Comparison of ENCODE assay signal across 9 mouse cellular contexts in genomic region chr10:80566375-80567092, GRCm38 (mm10). TPM values are rescaled to one million over a fixed set of nuclear protein-coding genes. Genes with fewer than 3 reads are reported as not detected.
DNase-seq lines count a peak whose midpoint lies in the region; ATAC-seq and TF ChIP-seq lines count a peak whose summit lies in the region.
"Had no signal": no experiment of that assay in that cellular context is flagged by ENCODE, and none has a peak within 500 bp of the region (broad histone marks: within the 10 kb centered on the region; RNA-seq: fewer than 3 reads in every experiment).

No protein-coding gene starts in this region.

- no peak overlapping the region for H3K9ac ChIP-seq in MEL (ENCODE audit: control insufficient read depth, low read depth, low read length, poor library complexity, severe bottlenecking)
- 0 out of 2 replicates have a peak overlapping the region, but pooled peaks have one; percentile 10 for H3K9ac ChIP-seq in forebrain, embryonic 14.5 days (ENCODE audit: low read length)

- peak overlapping the region; percentile 30 for H3K4me2 ChIP-seq in forebrain, embryonic 14.5 days (ENCODE audit: low read length)

- WGBS in forebrain, embryonic 14.5 days: 12% methylated on average over 17 of the region's 17 CpGs

- no peak for TF ChIP-seq EP300 in MEL (IDR thresholded peaks at IDR 0.05; ENCODE audit: low read depth in 1 of 2, low read length in 2 of 2)

- H3K36me3 ChIP-seq in MEL (ENCODE audit: control insufficient read depth in 1 of 2, insufficient read depth in 2 of 2, low read length in 2 of 2): peaks cover 0 to 9% of the 10 kb centered on the region in 2 experiments; a peak in 2 of 4 replicates
- peaks cover 9% of the 10 kb centered on the region; the same call in 1 of the 2 replicates for H3K36me3 ChIP-seq in forebrain, embryonic 14.5 days (ENCODE audit: control insufficient read depth, insufficient read depth, low read length)

- peaks cover 0 to 17% of the 10 kb centered on the region in 2 experiments; a peak in 3 of 4 replicates for H3K4me1 ChIP-seq in MEL (ENCODE audit: control insufficient read depth in 1 of 2, insufficient read depth in 2 of 2, low read length in 2 of 2)
- H3K4me1 ChIP-seq in forebrain, embryonic 14.5 days (ENCODE audit: control insufficient read depth, insufficient read depth, low read length): peaks cover 18% of the 10 kb centered on the region

- peak; percentile 75 for ATAC-seq in forebrain, embryonic 14.5 days

- H3K27me3 ChIP-seq in MEL (ENCODE audit: control insufficient read depth in 1 of 2, insufficient read depth in 2 of 2, low read length in 2 of 2): no peaks in the 10 kb centered on the region
- H3K27me3 ChIP-seq in forebrain, embryonic 14.5 days (replicated peaks; ENCODE audit: control insufficient read depth, insufficient read depth, low read length): no peaks in the 10 kb centered on the region

- peak; percentile 70 for TF ChIP-seq RAD21 in MEL (IDR thresholded peaks at IDR 0.05; ENCODE audit: low read depth, low read length)

- H3K4me3 ChIP-seq in MEL (ENCODE audit: control insufficient read depth in 1 of 2, insufficient read depth in 1 of 2, low read depth in 2 of 2, low read length in 2 of 2): no peak overlapping the region
- 0 out of 2 replicates have a peak overlapping the region, but pooled peaks have one; percentile 1 for H3K4me3 ChIP-seq in forebrain, embryonic 14.5 days (ENCODE audit: low read depth, low read length)

- peak; percentile 82 for DNase-seq in MEL (ENCODE audit: low read depth, low spot score)
- DNase-seq in cerebellum, adult 11 months: peak; percentile 86
- DNase-seq in forebrain, embryonic 14.5 days (ENCODE audit: low spot score): peak; percentile 89
- peak; percentile 92 for DNase-seq in heart, postnatal 4 days
- peak; percentile 89 to 91 for DNase-seq in layer of hippocampus, postnatal 14 days (ENCODE audit: low spot score in 2 of 2)
- DNase-seq in lung, postnatal 25 days (ENCODE audit: low spot score): peak; percentile 89
- DNase-seq in retina, postnatal 7 days (ENCODE audit: low read depth, low spot score): peak; percentile 75
- DNase-seq in thymus, postnatal 4 days: peak; percentile 96

- H3K9me3 ChIP-seq in MEL (replicated peaks; ENCODE audit: insufficient read depth, low read length): no peaks in the 10 kb centered on the region
- H3K9me3 ChIP-seq in forebrain, embryonic 14.5 days (replicated peaks; ENCODE audit: control insufficient read depth, low read length): no peaks in the 10 kb centered on the region

- peak; percentile 85 to 93 (median 91) for TF ChIP-seq CTCF in MEL (IDR thresholded peaks at IDR 0.05 in 2 of 3, conservative IDR thresholded peaks at IDR 0.05 in 1 of 3; ENCODE audit: control insufficient read depth in 1 of 3, insufficient read depth in 1 of 3, low read depth in 2 of 3, low read length in 3 of 3, poor library complexity in 1 of 3, severe bottlenecking in 1 of 3)

- no peak overlapping the region for H3K27ac ChIP-seq in MEL (ENCODE audit: control insufficient read depth, low read depth, low read length)
- H3K27ac ChIP-seq in forebrain, embryonic 14.5 days (ENCODE audit: low read depth, low read length): peak overlapping the region; percentile 71
- H3K27ac ChIP-seq: macrophage had no signal

- TF ChIP-seq POLR2A in MEL (IDR thresholded peaks at IDR 0.05; ENCODE audit: control insufficient read depth in 1 of 2, insufficient read depth in 1 of 2, low read depth in 1 of 2, low read length in 2 of 2, poor library complexity in 1 of 2): no peak

- peaks cover 29% of the 10 kb centered on the region for H3K79me2 ChIP-seq in MEL (ENCODE audit: control insufficient read depth, insufficient read depth, low read length, poor library complexity)

TF ChIP-seq in MEL, 35 proteins besides CTCF, POLR2A, EP300 and RAD21:
- TF ChIP-seq MAFK (IDR thresholded peaks at IDR 0.05; ENCODE audit: borderline replicate concordance, low read depth, low read length): no peak
- no peak for TF ChIP-seq TAL1 (IDR thresholded peaks at IDR 0.05; ENCODE audit: low read length)
- TF ChIP-seq ZC3H11A (IDR thresholded peaks at IDR 0.05; ENCODE audit: low read depth, low read length): peak; percentile 30; the same call in 1 of the 2 replicates
- no peak for TF ChIP-seq E2F4 (IDR thresholded peaks at IDR 0.05; ENCODE audit: borderline replicate concordance, low read depth, low read length)
- no peak for TF ChIP-seq NELFE (IDR thresholded peaks at IDR 0.05; ENCODE audit: low read depth, low read length)
- peak; percentile 59 for TF ChIP-seq SIN3A (IDR thresholded peaks at IDR 0.05; ENCODE audit: low read length)
- no peak for TF ChIP-seq TCF12 (IDR thresholded peaks at IDR 0.05; ENCODE audit: low read depth, low read length)
- no peak for TF ChIP-seq ZNF384 (IDR thresholded peaks at IDR 0.05; ENCODE audit: low read depth, low read length)
- TF ChIP-seq GATA1 (IDR thresholded peaks at IDR 0.05; ENCODE audit: low read depth, low read length): no peak
- no peak for TF ChIP-seq POLR2AphosphoS2 (IDR thresholded peaks at IDR 0.05; ENCODE audit: low read length)
- TF ChIP-seq CHD1 (IDR thresholded peaks at IDR 0.05; ENCODE audit: low read depth, low read length): no peak
- TF ChIP-seq ZMIZ1 (IDR thresholded peaks at IDR 0.05; ENCODE audit: low read depth, low read length): no peak
- TF ChIP-seq USF1 (IDR thresholded peaks at IDR 0.05; ENCODE audit: low read depth, low read length): no peak
- no peak for TF ChIP-seq HCFC1 (IDR thresholded peaks at IDR 0.05; ENCODE audit: low read depth, low read length)
- no peak for TF ChIP-seq GABPA (IDR thresholded peaks at IDR 0.05; ENCODE audit: low read depth, low read length)
- no peak for TF ChIP-seq UBTF (IDR thresholded peaks at IDR 0.05; ENCODE audit: borderline replicate concordance, insufficient read depth, low read depth, low read length)
- TF ChIP-seq MXI1 (IDR thresholded peaks at IDR 0.05; ENCODE audit: low read depth, low read length): no peak
- TF ChIP-seq MEF2A (IDR thresholded peaks at IDR 0.05; ENCODE audit: extremely low read depth, insufficient replicate concordance, low read depth, low read length, poor library complexity, severe bottlenecking): no peak
- no peak for TF ChIP-seq USF2 (IDR thresholded peaks at IDR 0.05; ENCODE audit: borderline replicate concordance in 1 of 2, insufficient read depth in 1 of 2, low read depth in 1 of 2, low read length in 2 of 2)
- peak; percentile 70; the same call in 1 of the 2 replicates for TF ChIP-seq MAZ (IDR thresholded peaks at IDR 0.05; ENCODE audit: low read depth, low read length)
- TF ChIP-seq POLR2AphosphoS5 (IDR thresholded peaks at IDR 0.05; ENCODE audit: borderline replicate concordance, low read depth, low read length): no peak
- no peak for TF ChIP-seq BHLHE40 (IDR thresholded peaks at IDR 0.05; ENCODE audit: borderline replicate concordance, low read depth, low read length)
- TF ChIP-seq NRF1 (IDR thresholded peaks at IDR 0.05; ENCODE audit: insufficient read depth, low read depth, low read length, poor library complexity, severe bottlenecking): no peak
- no peak for TF ChIP-seq MYB (IDR thresholded peaks at IDR 0.05; ENCODE audit: low read depth, low read length)
- no peak for TF ChIP-seq KAT2A (conservative IDR thresholded peaks at IDR 0.05; ENCODE audit: low read depth, low read length)
- TF ChIP-seq MYC (IDR thresholded peaks at IDR 0.05; ENCODE audit: low read depth, low read length): no peak
- peak; percentile 70 for TF ChIP-seq SMC3 (IDR thresholded peaks at IDR 0.05; ENCODE audit: low read depth, low read length)

RNA-seq across cellular contexts. Expression of gene Rexo1, which starts 5.2 kb away (rescaled TPM):
- 14.3 and 14.7 TPM in 2 replicates for total RNA-seq in MEL (2012; rRNA removed)
- polyA plus RNA-seq in MEL (2012; ENCODE audit: insufficient read depth in 1 of 2, insufficient read length in 2 of 2, low read depth in 1 of 2, low replicate concordance in 2 of 2, missing spikeins in 1 of 2): 10 to 100 TPM in 1 of 2 experiments, not detected in 1; 54.6 TPM
- 22.3 and 28.8 TPM in 2 replicates for polyA plus RNA-seq in forebrain, embryonic 14.5 days (2014; fragmentation: Nextera tagmentation; extraction: Ambion mirVana)
- 10 to 100 TPM; 22.4 to 26.2 TPM for total RNA-seq in heart, postnatal 4 days (2021)
- 10 to 100 TPM; 47.0 to 50.5 TPM for total RNA-seq in layer of hippocampus, postnatal 14 days (2021)

RNA-seq across cellular contexts. Expression of gene Klf16, which starts 10.6 kb away (rescaled TPM):
- total RNA-seq in MEL (2012; rRNA removed): 30.0 and 37.1 TPM in 2 replicates
- 10 to 100 TPM in 1 of 2 experiments, not detected in 1; 51.1 TPM for polyA plus RNA-seq in MEL (2012; ENCODE audit: insufficient read depth in 1 of 2, insufficient read length in 2 of 2, low read depth in 1 of 2, low replicate concordance in 2 of 2, missing spikeins in 1 of 2)
- polyA plus RNA-seq in forebrain, embryonic 14.5 days (2014; fragmentation: Nextera tagmentation; extraction: Ambion mirVana): 6.2 and 6.6 TPM in 2 replicates
- total RNA-seq in heart, postnatal 4 days (2021): 10 to 100 TPM in 1 of 2 experiments, 1 to 10 TPM in 1; 9.6 to 10.4 TPM
- total RNA-seq in layer of hippocampus, postnatal 14 days (2021): 10 to 100 TPM; 40.1 to 44.3 TPM

RNA-seq across cellular contexts. Expression of gene Abhd17a, which starts 23.6 kb away (rescaled TPM):
- total RNA-seq in MEL (2012; rRNA removed): 89.6 and 98.5 TPM in 2 replicates
- polyA plus RNA-seq in MEL (2012; ENCODE audit: insufficient read depth in 1 of 2, insufficient read length in 2 of 2, low read depth in 1 of 2, low replicate concordance in 2 of 2, missing spikeins in 1 of 2): 100 to 1,000 TPM in 1 of 2 experiments, 10 to 100 TPM in 1; 96.2 to 136 TPM
- 118 and 126 TPM in 2 replicates for polyA plus RNA-seq in forebrain, embryonic 14.5 days (2014; fragmentation: Nextera tagmentation; extraction: Ambion mirVana)
- total RNA-seq in heart, postnatal 4 days (2021): 10 to 100 TPM; 93.6 to 95.0 TPM
- total RNA-seq in layer of hippocampus, postnatal 14 days (2021): 100 to 1,000 TPM; 189 to 197 TPM

RNA-seq across cellular contexts. Expression of gene Atp8b3, which starts 27.6 kb away (rescaled TPM):
- total RNA-seq in MEL (2012; rRNA removed): 0.03 TPM in 1 of 2 replicates, not detected in the other
- under 1 TPM in 1 of 2 experiments, not detected in 1; 0.13 TPM for polyA plus RNA-seq in MEL (2012; ENCODE audit: insufficient read depth in 1 of 2, insufficient read length in 2 of 2, low read depth in 1 of 2, low replicate concordance in 2 of 2, missing spikeins in 1 of 2)
- polyA plus RNA-seq in forebrain, embryonic 14.5 days (2014; fragmentation: Nextera tagmentation; extraction: Ambion mirVana): 0.30 and 0.33 TPM in 2 replicates
- not detected for total RNA-seq in heart, postnatal 4 days (2021)
- total RNA-seq in layer of hippocampus, postnatal 14 days (2021): under 1 TPM; 0.21 TPM
- polyA plus RNA-seq: macrophage had no signal

RNA-seq across cellular contexts. Expression of gene Scamp4, which starts 36.1 kb away (rescaled TPM):
- 34.2 and 36.5 TPM in 2 replicates for total RNA-seq in MEL (2012; rRNA removed)
- 100 to 1,000 TPM in 1 of 2 experiments, not detected in 1; 140 TPM for polyA plus RNA-seq in MEL (2012; ENCODE audit: insufficient read depth in 1 of 2, insufficient read length in 2 of 2, low read depth in 1 of 2, low replicate concordance in 2 of 2, missing spikeins in 1 of 2)
- 57.7 and 61.9 TPM in 2 replicates for polyA plus RNA-seq in forebrain, embryonic 14.5 days (2014; fragmentation: Nextera tagmentation; extraction: Ambion mirVana)
- 10 to 100 TPM; 27.0 to 30.4 TPM for total RNA-seq in heart, postnatal 4 days (2021)
- total RNA-seq in layer of hippocampus, postnatal 14 days (2021): 10 to 100 TPM; 38.5 to 40.7 TPM
